Mouse (Mus musculus) gastrocnemius, postnatal 14 days (tissue): ENCODE measurements around the gene Hivep3. TPM values are rescaled to one million over a fixed set of nuclear protein-coding genes. Genes with fewer than 3 reads are reported as not detected.

Experiments used
- DNase-seq: peaks from one replicate; pipeline ENCODE4 v3.0.0; 2021; ENCODE audit warnings: mixed read lengths
- intact Hi-C: fragments of 180-260 bp; cut with DNase I; formaldehyde crosslinking; loops from one replicate; pipeline ENCODE4 v1.15.1; 2025; ENCODE audit warnings: low total_unique reads
- total RNA-seq, 2 experiments: library from RNA; stranded (reverse); gene quantifications; 2 replicates each; pipeline ENCODE4 v1.2.3; 2021

The Hivep3 gene
- total RNA-seq, 2 experiments from 2014 or later = 2.9 to 3.0 TPM

DNA sequence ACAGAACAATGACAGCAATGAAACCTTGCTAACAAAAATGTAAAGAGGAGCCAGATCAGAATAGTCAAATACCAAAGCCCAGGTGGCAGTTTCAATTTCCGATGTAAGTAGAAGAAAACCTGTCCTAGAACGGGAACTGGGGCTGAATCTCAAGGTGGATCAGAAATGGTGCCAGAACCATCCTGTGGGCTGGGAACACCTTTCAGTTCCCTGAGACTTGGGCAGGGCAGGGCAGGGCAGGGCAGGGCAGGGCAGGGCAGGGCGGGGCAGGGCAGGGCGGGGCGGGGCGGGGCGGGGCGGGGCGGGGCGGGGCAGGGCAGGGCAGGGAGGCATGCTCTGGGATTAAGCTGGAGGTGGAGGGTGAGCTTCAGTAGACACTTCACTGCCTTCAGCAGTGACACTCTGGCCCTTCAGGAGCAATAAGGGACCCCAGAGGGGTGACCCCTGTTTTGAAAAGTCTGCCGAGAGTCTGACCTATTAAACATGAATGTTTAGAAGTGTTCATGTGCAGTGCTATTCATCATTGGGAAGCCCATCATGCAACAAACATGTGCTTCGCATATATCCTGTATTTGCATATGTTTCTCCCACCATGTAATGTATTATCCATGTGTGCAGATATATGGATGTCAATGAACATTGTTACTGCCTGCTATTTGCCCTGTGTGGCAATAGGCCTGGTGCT lies 80.1 kb downstream of the Hivep3 start:
- intact Hi-C loops = no loop called here
- no peak for DNase-seq

DNA sequence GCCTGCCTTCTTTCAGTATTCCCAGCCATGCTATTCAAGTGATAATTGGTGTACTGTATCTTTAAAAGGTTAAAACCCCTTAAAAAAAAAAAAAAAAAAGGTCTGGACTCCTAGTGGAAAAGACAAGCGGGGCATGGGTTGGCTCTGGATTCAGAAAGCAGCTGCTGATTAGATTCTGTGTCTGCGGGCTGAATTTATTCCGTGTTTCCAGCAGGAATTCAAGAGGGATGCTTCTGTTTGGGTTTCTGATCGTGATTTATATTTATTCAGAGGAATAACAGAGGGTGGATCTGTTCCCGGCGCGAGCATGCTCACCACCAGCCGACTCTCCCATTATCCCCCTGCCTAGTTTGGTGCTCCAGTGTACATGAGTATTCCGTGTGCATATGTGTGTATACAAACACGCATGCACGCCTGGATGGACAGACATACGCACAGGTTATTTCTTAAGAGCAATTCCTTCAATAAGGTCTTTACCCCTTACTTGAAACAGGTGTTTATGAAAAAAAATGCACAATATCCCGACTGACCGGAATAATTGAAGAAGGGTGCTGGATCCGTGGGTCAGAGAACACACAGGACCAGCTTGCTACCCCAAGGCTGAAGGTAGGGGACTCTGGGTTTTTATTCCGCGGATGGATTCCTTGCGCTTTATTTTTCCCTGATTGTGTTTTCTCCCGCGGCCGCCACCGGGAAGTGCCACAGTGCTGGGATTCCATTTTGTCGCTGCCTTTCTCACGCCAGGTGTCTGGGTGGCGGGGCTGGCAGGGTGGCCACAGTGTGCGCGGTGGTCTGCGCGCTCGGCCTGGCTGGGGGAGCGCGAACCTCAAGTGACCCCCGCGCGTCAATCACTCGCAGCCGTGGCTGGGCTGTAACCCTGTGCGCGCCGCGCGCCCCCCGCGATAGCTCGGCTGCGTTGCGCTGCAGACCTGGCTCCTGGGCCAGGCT lies 80.9 kb downstream of the Hivep3 start:
- no peak for DNase-seq

DNA sequence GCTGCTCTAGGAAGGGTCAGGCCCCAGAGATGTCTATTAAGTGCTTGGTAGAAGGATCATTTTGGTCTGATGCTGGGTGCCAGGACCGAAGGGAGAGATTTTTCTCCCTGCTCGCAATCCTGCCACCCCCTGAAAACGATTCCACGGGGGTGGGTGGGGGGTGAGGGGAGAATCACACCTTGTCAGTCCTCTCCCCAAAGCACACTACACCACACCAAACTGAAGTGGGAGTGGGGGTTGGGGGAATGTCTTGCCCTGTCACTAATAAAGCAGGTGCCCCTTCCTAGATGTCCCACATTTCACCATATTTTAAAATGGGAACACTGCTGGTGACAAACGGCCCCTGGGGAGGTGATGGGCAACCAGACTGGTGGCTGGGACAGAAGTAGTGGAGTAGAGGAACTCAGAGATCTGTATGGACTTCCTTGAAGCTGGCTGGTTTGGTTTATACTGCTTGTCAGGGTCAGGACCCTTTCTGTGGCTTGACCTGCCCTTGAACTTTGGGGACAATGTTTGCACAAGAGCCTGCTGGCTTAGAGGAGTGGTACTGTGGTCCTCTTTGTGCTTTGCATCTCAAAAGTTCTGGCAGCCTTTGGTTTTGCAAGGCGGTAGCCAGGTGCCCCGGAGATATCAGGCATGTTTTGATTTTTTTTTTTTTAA lies 81.7 kb downstream of the Hivep3 start:
- intact Hi-C loops = no loop called here

More for the DNA sequence above, 80.9 kb downstream of the Hivep3 start:
- intact Hi-C loops = no loop called here

DNA sequence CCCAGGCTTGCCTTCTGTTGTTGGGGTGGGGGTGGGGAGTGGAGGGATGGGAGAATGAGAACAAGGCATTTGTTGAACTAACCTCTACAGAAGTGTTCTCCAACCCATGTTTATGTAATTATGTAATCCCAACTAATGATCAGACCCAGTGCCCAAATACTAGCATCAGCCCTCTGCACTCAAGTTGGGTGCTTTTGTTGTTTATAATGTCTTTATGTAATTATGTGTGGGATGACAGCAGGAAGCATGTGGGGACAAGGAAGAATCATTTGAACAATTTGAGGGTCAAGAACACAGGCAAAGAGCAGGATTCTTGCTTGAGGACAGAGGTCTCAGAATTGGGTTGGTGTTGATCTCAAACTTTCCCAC lies 82.2 kb downstream of the Hivep3 start:
- intact Hi-C loops = no loop called here
- DNase-seq = no peak

More for the DNA sequence above, 81.7 kb downstream of the Hivep3 start:
- DNase-seq = no peak

DNA sequence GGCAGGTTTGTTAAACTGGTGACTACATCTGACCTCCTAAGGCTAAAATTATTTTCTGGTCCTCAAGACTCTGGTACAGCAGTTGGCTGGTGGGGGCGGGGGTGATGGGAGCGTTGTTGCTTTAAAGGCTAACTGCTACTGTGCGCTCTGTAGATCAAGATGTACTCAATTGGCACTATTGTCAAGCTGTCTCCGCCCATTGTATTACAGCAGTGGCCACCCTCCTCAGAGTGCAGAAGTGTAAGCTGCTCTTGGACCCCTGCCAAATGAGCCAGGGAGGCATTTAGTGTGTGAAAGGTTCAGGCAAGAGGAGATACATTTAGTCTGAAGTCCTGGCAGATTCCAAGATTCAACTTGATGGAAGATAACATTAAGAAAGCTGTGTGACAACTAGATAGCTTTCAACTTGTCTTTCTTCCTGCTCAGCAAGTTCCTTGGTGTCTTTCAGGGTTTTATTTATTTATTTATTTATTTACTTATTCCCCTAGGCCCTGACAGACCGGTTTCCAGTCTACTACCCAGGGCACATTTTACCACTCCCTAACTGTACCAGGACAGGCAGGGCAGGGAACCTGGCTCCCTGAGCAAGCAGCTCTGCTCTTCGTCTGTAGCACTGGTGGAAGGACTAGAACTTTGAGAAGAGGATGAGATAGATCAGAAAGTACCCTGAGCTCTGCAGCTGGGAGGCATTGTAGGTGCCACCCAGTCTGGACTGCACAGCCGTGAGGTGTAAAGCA lies 83.2 kb downstream of the Hivep3 start:
- intact Hi-C loops = no loop called here
- no peak for DNase-seq

DNA sequence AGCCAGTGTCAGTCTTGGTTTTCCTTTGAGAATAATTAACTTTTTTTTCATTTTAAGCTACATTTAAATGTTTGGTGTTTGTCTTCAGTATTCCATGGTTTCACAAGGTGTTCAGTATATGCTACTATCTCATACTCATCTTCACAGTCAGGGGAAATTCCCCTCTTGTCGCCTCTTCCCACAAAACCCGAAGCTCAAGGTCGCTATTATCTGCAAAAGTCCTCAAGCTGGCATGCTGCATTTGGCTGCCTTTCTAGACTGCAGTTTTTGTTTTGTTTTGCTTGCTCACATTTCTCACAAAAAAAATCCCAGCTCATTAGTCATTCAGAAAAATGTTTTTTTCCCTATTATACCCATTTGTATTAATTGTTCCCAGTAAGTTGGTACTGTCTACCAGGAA lies 92.4 kb downstream of the Hivep3 start:
- intact Hi-C loops = no loop called here
- DNase-seq = no peak

DNA sequence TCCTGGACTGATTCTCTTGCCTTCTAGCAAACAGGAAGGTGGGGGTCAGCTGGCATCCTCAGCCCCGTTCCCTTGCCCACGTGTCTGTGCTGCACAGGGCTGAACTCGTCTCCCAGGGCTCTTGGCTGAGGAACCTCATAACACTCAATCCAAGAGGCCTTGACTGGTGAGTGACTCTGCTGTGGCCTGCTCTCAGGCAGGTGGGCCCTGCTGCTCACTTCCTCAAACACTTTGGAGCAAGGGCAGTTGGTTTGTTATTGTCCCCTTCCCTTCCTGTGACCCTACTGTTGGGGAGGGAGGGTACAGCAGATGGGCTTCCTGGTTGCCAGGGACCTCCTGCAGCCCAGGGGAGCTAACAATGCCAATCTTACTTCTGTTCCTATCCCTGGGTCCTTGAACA lies 94.8 kb downstream of the Hivep3 start:
- intact Hi-C loops = no loop called here
- no peak for DNase-seq

DNA sequence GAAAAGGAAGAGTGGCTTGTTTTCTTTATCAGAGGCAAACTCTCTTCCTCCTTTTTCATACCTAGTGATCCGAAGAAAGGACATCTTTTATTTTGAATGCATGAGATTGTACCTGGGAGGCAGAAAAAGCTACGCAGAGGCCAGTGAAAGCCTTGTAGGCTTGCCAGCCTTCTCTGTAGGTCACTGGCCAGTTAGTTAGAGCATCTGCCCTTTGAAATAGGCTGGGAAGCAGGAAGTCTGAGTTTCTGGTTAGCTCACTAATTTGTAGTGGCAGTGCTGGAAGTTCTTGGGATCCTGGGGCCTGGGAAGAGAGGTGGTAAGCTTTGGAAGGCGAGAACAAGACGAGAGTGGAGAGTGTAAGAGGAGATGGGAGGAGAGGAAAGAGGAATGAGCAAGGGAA lies 95.4 kb downstream of the Hivep3 start:
- intact Hi-C loops = no loop called here
- no peak for DNase-seq

DNA sequence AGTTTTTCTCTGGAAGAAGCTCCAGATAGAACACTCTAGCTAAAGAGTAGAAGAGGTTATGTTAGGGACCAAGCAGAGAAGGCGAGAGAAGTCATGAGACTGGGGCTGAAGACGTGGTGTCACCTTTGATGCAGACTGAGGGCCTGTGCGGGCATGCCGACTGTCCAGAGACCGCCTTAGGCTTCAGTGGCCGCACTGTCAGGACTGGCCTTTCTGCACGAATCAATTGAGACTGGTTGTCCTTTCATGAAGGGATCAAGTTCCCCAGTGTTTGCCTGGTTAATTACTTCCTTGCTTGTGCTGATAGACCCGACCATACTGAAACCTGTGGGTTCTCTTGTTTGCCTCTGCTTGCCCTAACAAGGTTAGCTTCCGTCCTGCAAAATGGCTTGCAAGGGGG lies 99.7 kb downstream of the Hivep3 start:
- intact Hi-C loops = no loop called here
- DNase-seq = no peak

DNA sequence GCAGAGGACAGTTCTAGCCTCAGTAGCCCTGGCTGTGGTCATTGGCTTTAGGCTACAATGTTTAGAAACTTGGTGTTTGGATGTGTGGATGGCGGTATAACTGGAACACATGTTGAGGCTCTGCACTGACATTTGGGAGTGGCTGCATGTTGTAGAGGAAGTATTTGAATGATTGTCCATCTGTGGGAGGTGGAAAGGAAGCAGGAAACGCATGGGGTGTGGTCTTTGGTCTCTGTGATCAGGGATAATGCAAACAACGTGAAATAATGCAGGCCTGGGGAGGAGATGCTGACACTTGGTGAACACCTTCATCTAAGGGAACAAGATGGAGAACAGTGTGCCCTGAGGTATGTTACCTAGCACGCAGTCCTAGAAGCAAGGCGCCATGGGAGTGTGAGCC lies 100.3 kb downstream of the Hivep3 start:
- intact Hi-C loops = no loop called here
- DNase-seq = no peak

DNA sequence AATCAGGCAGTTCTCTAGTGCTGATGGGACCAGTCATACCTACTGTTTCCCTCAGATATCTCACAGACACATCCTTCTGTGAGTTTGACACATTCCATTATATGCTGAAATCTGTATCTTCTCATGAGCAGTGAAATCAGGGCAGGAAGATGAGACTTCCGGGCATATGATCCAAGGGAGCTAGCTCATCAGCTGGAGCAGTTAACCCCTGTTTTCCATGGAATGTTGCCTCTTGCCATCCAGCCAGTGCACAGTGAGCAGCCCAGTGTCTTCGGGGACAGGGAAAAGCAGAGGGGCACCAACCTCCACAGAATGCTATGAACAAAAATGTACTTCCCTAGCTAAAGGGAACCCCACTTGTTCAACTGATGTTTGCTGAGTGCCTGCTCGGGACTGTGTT lies 102.6 kb downstream of the Hivep3 start:
- intact Hi-C loops = no loop called here
- no peak for DNase-seq

DNA sequence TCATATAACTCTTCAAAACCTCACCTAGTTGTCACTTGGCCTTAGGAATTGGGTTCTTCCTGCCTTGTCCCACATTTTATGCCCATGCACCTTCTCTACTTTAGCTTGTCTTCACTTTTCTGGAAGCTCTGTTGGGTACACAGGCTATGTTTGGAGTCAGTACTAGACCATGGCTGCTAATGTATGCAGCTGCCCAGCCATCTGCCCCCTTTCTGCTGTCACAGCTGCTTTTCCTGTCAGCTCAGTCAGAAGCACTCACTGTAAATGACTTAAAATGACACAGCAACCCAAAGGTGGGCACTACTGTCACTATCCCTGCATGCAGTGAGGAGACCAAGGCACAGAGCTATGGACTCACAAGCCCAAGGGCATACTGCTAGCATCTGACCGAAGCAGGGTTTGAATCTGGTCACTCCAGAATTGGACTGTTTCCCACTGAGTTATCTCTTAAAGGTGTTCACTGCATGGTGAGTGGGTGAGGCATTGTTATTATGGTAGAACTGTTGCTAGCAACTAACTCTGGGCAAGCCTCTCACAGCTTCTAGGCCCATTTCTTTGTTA lies 104.0 kb downstream of the Hivep3 start:
- no peak for DNase-seq
- intact Hi-C loops = no loop called here

DNA sequence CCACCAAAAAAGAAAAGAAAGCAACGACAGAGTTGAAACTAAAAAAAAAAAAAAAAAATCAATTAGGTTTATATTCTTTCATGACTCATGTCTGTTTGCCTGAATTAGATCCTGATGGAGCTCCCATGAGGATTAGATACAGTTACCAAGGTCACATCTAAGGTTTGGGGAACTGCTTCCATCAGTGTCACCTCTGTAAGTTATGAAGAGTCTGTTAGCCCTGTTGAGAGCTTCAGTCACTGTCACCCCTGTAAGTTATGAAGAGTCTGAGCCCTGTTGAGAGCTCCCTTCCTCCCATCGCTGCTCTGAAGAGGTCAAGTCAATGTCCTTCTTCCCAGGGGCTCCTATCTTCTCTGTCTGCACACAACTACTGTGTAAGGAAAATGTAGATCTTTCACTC lies 104.7 kb downstream of the Hivep3 start:
- intact Hi-C loops = no loop called here
- DNase-seq = no peak

DNA sequence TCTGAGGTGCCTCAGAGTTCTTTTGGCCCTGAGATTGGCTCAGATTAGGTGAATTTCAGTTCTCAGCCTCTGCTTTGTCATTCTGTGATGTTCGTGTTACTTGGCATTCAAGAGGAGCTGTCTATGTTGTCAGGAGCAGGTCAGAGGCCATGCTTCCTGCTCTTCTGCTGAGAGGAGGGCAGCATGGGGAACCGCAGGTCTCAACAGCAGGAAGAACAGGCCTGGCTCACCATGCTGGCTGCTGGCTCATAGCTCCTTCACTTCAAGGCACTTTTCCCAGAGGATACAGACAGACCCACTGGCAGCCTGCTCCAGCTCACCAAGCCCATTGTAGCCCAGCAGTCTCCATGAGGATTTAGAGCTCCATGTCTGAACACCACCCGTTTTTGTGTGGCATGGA lies 109.7 kb downstream of the Hivep3 start:
- no peak for DNase-seq
- intact Hi-C loops = no loop called here

DNA sequence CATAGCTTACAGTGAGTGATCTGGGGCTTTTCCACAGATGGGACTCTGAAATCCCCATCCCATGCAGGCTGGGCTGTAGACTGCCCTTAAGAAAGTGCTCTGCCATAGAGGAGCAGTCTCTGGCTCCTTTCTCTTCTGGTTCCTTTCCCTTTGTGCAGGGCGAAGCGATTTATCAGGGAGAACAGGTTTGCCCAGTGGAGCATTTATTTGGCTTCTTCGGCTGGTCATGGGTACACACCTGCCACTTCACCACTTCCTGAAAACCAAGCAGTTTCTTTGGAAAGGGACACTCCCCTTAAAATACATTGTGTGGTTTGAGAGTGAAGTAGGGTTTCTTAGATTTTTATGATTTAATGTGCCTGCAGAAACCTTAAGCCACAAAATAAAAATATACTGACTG lies 110.7 kb downstream of the Hivep3 start:
- DNase-seq = no peak
- intact Hi-C loops = no loop called here

DNA sequence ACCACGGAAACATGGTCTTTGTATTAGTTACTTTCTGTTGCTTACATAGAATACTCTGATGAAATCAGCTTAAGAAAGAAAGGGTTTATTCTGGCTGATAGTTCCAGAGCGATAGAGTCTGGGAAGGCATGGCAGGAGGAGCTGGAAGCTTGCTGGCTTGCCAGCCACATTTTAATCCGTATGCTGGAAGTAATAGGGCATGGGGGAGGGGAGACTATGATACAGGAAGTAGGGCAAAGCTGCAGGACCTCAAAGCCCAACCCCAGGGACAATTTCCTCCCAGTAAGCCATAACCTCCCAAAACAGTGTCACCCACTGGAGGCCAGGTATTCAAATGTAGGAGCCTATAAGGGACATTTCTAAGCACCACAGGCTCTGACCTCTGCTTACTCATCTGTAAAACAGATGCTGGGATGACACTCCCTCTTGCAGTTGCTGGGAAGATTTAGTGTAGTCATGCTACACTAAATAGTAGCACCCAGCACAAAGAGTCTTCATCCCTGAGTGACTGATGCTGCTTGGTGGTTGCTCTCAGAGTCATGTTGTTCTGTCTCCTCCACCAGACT lies 112.1 kb downstream of the Hivep3 start:
- intact Hi-C loops = no loop called here
- no peak for DNase-seq

DNA sequence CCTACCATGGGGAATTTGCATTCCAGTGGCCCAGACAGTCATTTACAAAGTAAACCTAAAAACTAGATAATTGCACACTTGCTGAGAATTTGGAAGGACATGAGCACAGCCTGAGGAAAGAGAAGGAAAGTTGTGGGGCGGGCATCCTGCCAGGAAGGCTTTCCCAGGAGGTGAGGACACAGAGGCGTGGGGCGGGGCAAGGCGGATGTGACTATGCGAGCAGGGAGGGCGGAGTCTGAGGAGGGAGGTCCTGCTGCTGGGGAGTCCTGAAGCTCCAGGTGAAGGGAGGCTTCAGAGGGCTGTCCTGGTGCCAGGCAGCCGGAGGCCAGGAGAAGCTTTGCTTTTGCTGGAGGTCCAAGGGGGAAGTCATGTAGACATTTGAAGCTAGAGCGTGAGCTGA lies 118.9 kb downstream of the Hivep3 start:
- intact Hi-C loops = no loop called here
- DNase-seq = peak; percentile 46

DNA sequence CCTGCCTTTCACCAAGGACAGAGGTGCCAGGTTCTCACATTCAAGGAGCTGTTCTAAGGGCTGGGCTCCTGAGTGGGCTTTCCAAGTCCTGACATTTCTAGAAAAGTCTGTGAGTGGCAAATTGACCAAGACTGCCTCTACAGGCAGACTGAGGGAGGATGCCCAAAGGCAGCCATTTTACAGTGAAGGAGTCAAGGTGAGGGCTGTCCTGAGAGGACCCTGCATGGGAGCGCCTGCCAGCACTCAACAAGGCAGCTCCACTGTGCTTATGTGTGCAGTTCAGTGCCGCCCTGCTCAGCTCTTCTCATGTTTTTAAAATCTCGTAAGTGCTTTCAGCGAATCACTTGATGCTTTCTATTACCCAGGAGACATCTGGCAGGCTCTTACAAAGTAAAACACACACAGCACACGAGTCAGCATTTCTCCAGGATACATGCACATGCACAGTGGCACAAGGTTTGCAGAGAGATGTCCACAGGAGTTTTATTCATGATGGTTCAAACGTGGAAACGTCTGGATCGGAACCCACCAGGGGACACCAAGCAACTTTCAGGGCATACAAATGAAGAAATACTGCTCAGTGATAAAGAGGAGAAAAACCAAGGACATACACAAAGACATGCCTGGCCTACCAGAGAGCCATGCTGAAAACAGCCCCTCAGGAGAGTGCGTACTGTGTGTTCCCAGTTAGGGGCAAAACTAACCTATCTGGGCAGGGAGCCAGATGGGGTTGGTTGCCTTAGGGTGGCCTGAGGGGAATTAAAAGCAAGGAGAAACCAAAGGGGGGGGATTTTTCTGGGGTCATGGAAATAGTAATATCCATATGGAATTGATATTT lies 120.9 kb downstream of the Hivep3 start:
- DNase-seq = no peak
- intact Hi-C loops = no loop called here
